Mouse (Mus musculus) megakaryocyte, embryonic 14.5 days (primary cell): ENCODE results near the gene Ankrd34a. TPM values are rescaled to one million over a fixed set of nuclear protein-coding genes. Genes with fewer than 3 reads are reported as not detected.
A peak's percentile ranks its signal among the peaks of the same experiment; 100 is the strongest.

ENCODE experiments used
- H3K27me3 ChIP-seq: replicated peaks from 2 replicates; pipeline ENCODE3; 2012; ENCODE audit warnings: inconsistent platforms
- H3K36me3 ChIP-seq: replicated peaks from 2 replicates; pipeline ENCODE3; 2012; ENCODE audit warnings: low read length, inconsistent platforms, mixed read lengths
- H3K4me1 ChIP-seq: 2 replicates; pipeline ENCODE4 v1.6.1; 2012; ENCODE audit warnings: inconsistent platforms
- H3K4me3 ChIP-seq: replicated peaks from 2 replicates; pipeline ENCODE3; 2012; ENCODE audit warnings: moderate library complexity, mild to moderate bottlenecking, inconsistent platforms
- H3K9me3 ChIP-seq: 2 replicates; pipeline ENCODE4 v1.6.1; 2012; ENCODE audit warnings: inconsistent platforms
- FLI1 ChIP-seq: IDR thresholded peaks from 2 replicates; pipeline ENCODE4 v1.6.1; 2012; ENCODE audit warnings: low read length, inconsistent platforms, mixed read lengths
- GATA1 ChIP-seq: IDR thresholded peaks from 3 replicates; pipeline ENCODE4 v1.6.1; 2012; ENCODE audit warnings: mixed read lengths, low read length, inconsistent platforms, borderline replicate concordance
- polyA plus RNA-seq: library from polyadenylated mRNA; stranded (reverse); fragments of >175 nt; gene quantifications from 2 replicates; pipeline ENCODE4 v1.2.3, GENCODE M21; 2012; ENCODE audit warnings: low replicate concordance; ENCODE audit not compliant: insufficient read depth

The Ankrd34a gene
- polyA plus RNA-seq, 1 experiment: not detected

DNA sequence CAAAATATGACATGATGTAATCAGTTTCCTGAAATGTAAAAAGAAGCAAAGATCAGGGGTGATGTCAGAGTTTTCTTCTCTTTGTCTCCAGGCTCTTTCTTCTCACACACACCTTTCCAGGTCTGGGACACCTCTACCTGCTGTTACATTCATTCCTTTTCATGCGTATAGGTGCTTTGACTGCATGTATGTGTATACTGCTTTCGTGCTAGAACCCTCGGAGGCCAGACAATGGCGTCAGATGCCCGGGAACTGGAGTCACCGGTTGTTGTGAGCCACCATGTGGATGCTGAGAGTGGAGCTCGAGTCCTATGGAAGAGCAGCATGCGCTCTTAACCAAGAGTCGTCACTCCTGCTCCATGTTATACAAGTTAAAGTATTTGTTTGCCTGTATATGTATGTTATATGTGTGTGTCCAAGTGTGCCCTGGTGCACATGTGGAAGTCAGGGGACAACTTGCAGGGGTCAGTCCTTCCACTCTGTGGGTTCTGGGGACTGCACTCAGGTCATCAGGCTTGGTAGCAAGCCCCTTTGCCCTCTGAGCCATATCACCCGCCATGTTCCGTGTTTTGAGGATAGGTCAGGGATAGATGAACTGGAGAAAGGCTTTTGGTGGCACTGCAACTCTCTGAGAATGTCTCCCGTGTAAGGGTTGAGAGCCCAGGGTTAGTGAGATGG, 17.7 kb upstream of the Ankrd34a start:
- Histone ChIP-seq H3K4me1 (peaks cover 51% of the 10 kb centered on the region), H3K4me3 (no peak overlapping the region), H3K36me3 (peaks cover 19% of the 10 kb centered on the region), H3K27me3 (no peaks in the 10 kb centered on the region), H3K9me3 (0 out of 2 replicates have a peak, but pooled peaks cover 1% of the 10 kb centered on the region)
- TF ChIP-seq GATA1 (no peak), FLI1 (no peak)

- TF ChIP-seq GATA1: no peak
- no peak for TF ChIP-seq FLI1
- peaks cover 25% of the 10 kb centered on the region for H3K36me3 ChIP-seq
- H3K4me3 ChIP-seq: peak overlapping the region; percentile 87
Observed at GRCm38 (mm10) chr3:96579239-96579750, 17.1 kb upstream of the Ankrd34a start.

DNA sequence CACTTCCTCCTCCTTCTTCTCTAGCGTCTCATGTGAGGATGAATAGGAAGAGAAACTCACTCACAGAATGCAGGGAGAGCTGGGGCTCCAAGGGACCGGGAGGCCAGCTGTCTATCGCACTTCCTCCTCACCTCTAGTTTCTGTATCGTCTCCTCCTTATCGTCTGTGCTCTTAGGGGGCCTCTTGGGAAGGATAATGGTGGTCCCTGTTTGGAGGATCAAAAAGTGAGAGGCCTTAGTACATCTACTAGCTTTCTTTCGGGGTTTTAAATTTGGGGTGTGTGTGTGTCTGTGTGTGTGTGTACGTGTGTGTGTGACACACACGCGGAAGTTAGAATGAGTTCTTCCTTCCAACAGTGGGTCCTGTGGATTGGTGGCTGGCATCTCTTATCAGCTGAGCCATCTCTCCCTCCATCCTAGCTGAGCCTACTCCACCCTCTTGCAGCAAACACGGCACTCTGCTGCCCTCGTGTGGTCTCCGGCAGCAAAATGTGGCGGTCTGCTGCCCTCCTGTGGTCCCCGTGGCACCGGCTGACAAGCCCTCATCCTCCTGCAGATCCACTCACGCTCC, 16.5 kb upstream of the Ankrd34a start:
- Histone ChIP-seq H3K9me3 (peaks cover 6% of the 10 kb centered on the region; the same call in 1 of the 2 replicates), H3K36me3 (peaks cover 27% of the 10 kb centered on the region), H3K27me3 (no peaks in the 10 kb centered on the region), H3K4me3 (peak overlapping the region; percentile 87), H3K4me1 (peaks cover 51% of the 10 kb centered on the region)
- peak; percentile 96 for TF ChIP-seq GATA1
- no peak for TF ChIP-seq FLI1

More at GRCm38 (mm10) chr3:96579239-96579750, 17.1 kb upstream of the Ankrd34a start:
- H3K4me1 ChIP-seq: peaks cover 51% of the 10 kb centered on the region
- peaks cover 6% of the 10 kb centered on the region; the same call in 1 of the 2 replicates for H3K9me3 ChIP-seq
- H3K27me3 ChIP-seq: no peaks in the 10 kb centered on the region

GRCm38 (mm10) chr3:96581141-96581540, 15.3 kb upstream of the Ankrd34a start:
- H3K36me3 ChIP-seq: peaks cover 27% of the 10 kb centered on the region
- H3K4me1 ChIP-seq: peaks cover 48% of the 10 kb centered on the region
- no peak for TF ChIP-seq GATA1
- no peak for TF ChIP-seq FLI1
- no peak overlapping the region for H3K4me3 ChIP-seq
- peaks cover 6% of the 10 kb centered on the region; the same call in 1 of the 2 replicates for H3K9me3 ChIP-seq
- H3K27me3 ChIP-seq: no peaks in the 10 kb centered on the region

DNA sequence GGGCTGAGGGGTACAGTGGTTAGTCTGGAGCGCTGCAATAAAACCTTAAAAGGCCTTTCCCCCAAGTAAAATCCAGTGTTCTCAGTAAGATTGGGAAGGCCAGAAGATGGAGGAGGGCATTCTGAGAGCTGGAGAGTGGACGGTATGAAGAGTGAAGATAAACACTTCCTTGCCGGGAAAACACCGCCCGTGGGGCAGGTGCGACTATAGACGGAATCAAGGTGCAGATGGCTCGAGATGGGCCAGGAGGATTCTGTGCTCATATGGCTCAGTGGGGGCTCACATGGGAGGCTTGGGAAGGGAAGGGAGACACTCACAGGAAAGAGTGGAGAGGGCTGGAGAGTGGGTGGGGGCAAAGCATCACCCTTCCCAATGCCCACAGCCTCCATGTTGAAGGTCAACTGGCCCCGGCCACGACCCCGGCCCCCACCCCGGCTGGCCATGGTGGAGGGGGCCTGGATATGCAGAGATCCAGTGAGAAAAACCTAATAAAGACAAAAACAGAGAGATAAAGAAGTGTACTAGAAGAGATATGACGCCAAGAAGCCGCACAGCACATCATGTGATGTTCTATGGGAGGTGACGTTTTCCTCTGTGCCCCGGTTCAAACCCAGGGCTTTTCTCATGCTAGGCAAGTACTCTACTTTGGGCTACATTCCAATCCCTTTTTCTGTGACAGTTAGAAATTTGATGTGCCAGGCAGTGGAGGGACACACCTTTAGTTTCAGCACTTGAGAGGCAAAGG, 14.5 kb upstream of the Ankrd34a start:
- Histone ChIP-seq H3K4me1 (peaks cover 42% of the 10 kb centered on the region), H3K9me3 (peaks cover 6% of the 10 kb centered on the region; the same call in 1 of the 2 replicates), H3K4me3 (no peak overlapping the region), H3K36me3 (peaks cover 27% of the 10 kb centered on the region), H3K27me3 (no peaks in the 10 kb centered on the region)
- TF ChIP-seq FLI1 (no peak), GATA1 (no peak)

- Histone ChIP-seq H3K4me1 (peaks cover 35% of the 10 kb centered on the region), H3K36me3 (peaks cover 32% of the 10 kb centered on the region), H3K4me3 (no peak overlapping the region), H3K9me3 (peaks cover 11% of the 10 kb centered on the region), H3K27me3 (no peaks in the 10 kb centered on the region)
- TF ChIP-seq FLI1 (no peak), GATA1 (no peak)
Observed at GRCm38 (mm10) chr3:96583386-96583785, 13.1 kb upstream of the Ankrd34a start.

DNA sequence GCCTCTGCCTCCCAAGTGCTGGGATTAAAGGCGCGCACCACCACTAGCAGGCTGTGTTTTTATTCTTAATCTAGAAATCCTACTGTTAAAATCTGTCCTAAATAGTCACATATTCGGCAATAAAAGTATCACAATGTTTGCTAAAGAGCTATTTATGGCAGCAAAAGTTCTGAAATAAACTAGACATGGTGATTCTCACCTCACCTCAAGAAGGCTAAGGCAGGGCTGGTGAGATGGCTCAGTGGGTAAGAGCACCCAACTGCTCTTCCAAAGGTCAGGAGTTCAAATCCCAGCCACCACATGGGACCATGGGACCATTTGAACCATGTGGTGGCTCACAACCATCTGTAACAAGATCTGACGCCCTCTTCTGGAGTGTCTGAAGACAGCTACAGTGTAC, 5.8 kb upstream of the Ankrd34a start:
- TF ChIP-seq GATA1 (no peak), FLI1 (no peak)
- H3K4me1 ChIP-seq: peaks cover 27% of the 10 kb centered on the region
- H3K9me3 ChIP-seq: peaks cover 10% of the 10 kb centered on the region
- H3K4me3 ChIP-seq: no peak overlapping the region
- peaks cover 5% of the 10 kb centered on the region for H3K27me3 ChIP-seq
- peaks cover 17% of the 10 kb centered on the region for H3K36me3 ChIP-seq

DNA sequence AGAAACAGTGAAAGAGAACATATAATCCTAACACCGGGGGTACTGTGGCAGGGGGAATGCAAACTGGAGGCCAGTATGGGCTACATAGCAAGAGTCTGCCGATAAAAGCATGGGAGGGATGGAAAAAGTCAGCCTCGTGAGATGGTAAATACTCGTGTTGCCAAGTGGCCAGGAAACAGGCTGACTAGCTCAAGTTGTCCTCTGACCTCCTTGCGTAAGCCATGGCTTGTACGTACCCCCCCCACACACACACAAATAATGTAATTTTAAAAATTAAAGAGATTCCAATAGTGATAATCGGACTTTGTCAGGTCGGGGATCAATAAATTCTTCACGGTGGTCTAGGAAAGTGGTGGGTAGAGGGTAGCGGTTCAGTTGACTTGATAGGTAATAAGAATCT, 3.1 kb upstream of the Ankrd34a start:
- TF ChIP-seq GATA1 (no peak), FLI1 (no peak)
- H3K4me3 ChIP-seq: peak overlapping the region; percentile 93
- peaks cover 4% of the 10 kb centered on the region; the same call in 1 of the 2 replicates for H3K9me3 ChIP-seq
- peaks cover 32% of the 10 kb centered on the region for H3K27me3 ChIP-seq
- peaks cover 47% of the 10 kb centered on the region for H3K4me1 ChIP-seq
- peaks cover 12% of the 10 kb centered on the region for H3K36me3 ChIP-seq

DNA sequence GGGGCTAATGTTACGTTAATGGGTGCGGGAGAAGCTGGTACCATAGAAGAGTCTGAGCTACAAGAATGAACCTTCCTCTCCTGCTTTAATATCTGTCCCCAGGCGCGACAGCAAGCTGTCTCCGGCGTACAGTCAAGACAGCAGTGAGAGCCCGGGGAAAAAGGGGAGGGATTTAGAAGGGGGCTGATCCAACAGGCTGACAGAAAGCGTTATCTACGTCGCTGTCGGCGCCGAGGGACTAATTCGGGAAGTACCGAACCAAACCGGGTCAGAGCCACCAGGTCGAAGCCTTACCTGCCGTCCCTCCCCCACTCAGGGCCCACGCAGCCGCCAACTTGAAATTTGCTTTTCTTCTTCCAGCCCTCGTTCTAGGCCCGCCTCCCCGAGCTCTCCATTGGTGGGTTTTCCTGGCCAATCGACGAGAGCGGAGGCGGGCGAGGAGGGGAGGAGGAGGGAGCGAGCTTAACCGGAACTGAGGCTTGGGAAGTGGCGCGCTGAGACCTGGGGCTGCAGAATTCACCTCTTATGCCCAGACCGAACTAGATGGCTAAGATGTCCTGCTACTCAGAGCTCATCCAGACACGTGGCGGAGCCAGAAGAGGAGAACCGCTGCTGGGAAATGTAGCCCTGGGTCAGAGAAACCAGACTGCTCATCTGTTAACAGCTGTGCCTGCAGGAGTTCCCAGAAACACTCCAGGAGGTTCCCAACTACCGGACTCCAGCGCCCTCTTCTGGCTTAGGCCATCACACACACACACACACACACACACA, 2.5 kb upstream of the Ankrd34a start, which contains the start of gene Polr3gl:
Gene Polr3gl (minus strand): TSS at position 392 of the 771 bp plus-strand sequence.
- peaks cover 12% of the 10 kb centered on the region for H3K36me3 ChIP-seq
- H3K4me1 ChIP-seq: peaks cover 53% of the 10 kb centered on the region
- H3K27me3 ChIP-seq: peaks cover 38% of the 10 kb centered on the region
- TF ChIP-seq FLI1 (no peak), GATA1 (no peak)
- peak within 1 kb of the TSS; percentile 93 for H3K4me3 ChIP-seq
- H3K9me3 ChIP-seq: peaks cover 4% of the 10 kb centered on the region; the same call in 1 of the 2 replicates
